Mouse (Mus musculus) megakaryocyte, embryonic 14.5 days (primary cell): ENCODE data around the gene Med31.

Experiments
- FLI1 ChIP-seq: IDR thresholded peaks from 2 replicates; pipeline ENCODE4 v1.6.1; 2012; ENCODE audit warnings: low read length, inconsistent platforms, mixed read lengths
- GATA1 ChIP-seq: IDR thresholded peaks from 3 replicates; pipeline ENCODE4 v1.6.1; 2012; ENCODE audit warnings: mixed read lengths, low read length, inconsistent platforms, borderline replicate concordance

DNA sequence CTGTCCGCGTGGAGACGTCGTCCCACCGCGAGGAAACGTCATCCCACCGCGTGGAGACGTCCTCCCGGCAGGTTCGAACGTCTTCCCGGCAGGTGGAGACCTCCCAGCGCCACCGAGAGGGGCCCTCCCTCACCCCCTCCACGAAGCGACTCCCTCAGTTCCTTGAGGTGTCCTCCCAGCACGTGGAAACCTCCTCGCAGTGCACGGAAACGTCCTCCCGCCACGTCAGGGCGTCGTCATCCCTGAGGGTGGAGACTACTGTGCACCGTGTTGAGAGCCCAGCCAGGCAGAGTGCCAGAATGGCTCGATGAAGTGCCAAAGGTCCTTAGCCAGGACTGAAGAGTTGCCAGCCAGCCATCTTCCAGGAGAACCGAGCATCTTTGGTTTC lies at the start of gene Med31:
- TF ChIP-seq FLI1 (no peak), GATA1 (no peak)
